Mouse (Mus musculus) forebrain, embryonic 12.5 days (tissue): Measurements from ENCODE around the gene Fgfr2. TPM values are rescaled to one million over a fixed set of nuclear protein-coding genes. Genes with fewer than 3 reads are reported as not detected.

Experiments used
- ATAC-seq: fragments of 200-750 bp; cut with Nextera tagmentation; 2 replicates; pipeline ENCODE4 v1.8.0; 2017; ENCODE audit warnings: moderate TSS enrichment; ENCODE audit not compliant: low FRiP score
- H3K27ac ChIP-seq: fragments of 300-500 bp; sonication (generic); 2 replicates; pipeline ENCODE4 v1.5.1; 2016; ENCODE audit warnings: mild to moderate bottlenecking
- H3K27me3 ChIP-seq: fragments of 300-500 bp; sonication (generic); 2 replicates; pipeline ENCODE4 v1.6.1; 2016; ENCODE audit warnings: mild to moderate bottlenecking
- H3K36me3 ChIP-seq: fragments of 300-500 bp; sonication (generic); replicated peaks from 2 replicates; pipeline ENCODE4 v1.6.1; 2016; ENCODE audit warnings: mild to moderate bottlenecking
- H3K4me1 ChIP-seq: fragments of 300-500 bp; sonication (generic); 2 replicates; pipeline ENCODE4 v1.6.1; 2016
- H3K4me2 ChIP-seq: fragments of 300-500 bp; sonication (generic); 2 replicates; pipeline ENCODE4 v1.6.1; 2016; ENCODE audit warnings: mild to moderate bottlenecking, moderate library complexity
- H3K4me3 ChIP-seq: fragments of 300-500 bp; sonication (generic); replicated peaks from 2 replicates; pipeline ENCODE4 v1.5.1; 2016; ENCODE audit warnings: mild to moderate bottlenecking
- H3K9ac ChIP-seq: fragments of 300-500 bp; sonication (generic); 2 replicates; pipeline ENCODE4 v1.6.1; 2016; ENCODE audit warnings: mild to moderate bottlenecking
- H3K9me3 ChIP-seq: fragments of 300-500 bp; sonication (generic); 2 replicates; pipeline ENCODE4 v1.6.1; 2016
- WGBS: fragments of 180-500 bp; shearing (Covaris S2); methylation state at CpG from one replicate; pipeline ENCODE4 v1.1.7; 2016; 5-methylcytosine and 5-hydroxymethylcytosine counted together
- polyA plus RNA-seq: library from polyadenylated mRNA; unstranded; fragments of >200 nt; fragmentation: Nextera tagmentation; extraction: Ambion mirVana; gene quantifications from 2 replicates; pipeline ENCODE4 v1.2.1, GENCODE M21; 2016

Gene Fgfr2
- polyA plus RNA-seq, 1 experiment from 2014 or later = 89.6 TPM

DNA sequence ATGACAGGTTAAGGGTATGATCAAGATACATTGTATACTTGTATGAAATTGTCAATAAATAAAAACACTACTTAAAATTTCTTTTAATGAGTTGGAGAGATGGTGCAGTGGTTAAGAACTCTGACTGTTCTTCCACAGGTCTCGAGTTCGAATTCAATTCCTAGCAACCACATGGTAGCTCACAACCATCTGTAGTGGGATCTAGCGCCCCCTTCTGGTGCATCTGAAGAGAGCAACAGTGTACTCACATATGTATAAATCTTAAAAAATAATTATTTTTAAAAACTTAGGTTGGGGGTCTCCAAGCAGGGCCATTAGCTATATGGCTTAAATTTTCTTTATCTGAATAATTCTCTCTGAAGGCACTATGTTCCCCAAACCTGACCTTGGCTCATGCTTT, 2192.7 kb downstream of the Fgfr2 start:
- Histone ChIP-seq H3K9me3 (no peaks in the 10 kb centered on the region), H3K36me3 (no peaks in the 10 kb centered on the region), H3K4me1 (peaks cover 1% of the 10 kb centered on the region; the same call in 1 of the 2 replicates), H3K27me3 (peaks cover 40% of the 10 kb centered on the region), H3K27ac (no peak overlapping the region), H3K4me2 (no peak overlapping the region), H3K9ac (no peak overlapping the region), H3K4me3 (no peak overlapping the region)
- no peak for ATAC-seq
- 74% methylated on average over 3 of the region's 3 CpGs for WGBS

DNA sequence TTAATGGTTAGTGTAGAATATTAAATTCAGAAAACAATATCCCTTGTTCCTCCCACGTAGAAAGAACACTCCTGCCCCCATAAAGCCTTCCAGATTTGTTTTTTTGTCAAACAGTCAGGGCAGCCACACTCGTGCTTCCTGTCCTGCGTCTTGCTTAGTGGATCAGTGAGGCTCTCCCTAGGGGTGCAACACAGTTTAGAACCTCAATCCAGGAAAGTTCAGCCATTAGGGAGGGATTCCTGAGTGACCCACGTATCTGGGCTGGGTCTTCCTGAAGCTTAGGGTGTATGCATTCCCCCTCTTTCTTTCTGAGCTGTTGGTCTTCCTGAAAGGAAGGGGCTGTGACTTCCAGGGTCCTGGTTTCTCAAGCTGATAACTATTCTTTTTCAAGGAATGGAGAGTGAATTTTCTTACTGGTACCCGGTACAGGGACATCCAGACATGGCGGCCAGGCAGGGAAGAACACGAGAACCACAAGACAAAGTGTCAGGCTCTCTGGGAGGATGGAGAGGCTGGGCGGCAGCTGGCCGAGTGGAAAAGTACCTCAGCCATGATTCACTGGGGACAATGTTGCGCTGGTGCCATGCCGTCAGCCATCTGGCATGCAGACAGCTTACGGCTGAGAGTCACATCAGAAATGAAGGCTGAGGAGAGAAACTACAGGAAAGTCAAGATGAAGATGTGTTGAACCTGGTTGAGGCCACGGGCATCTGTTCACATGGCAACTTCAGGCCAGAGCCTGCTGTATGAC, 2200.0 kb downstream of the Fgfr2 start:
- Histone ChIP-seq H3K4me1 (no peaks in the 10 kb centered on the region), H3K9ac (no peak overlapping the region), H3K4me2 (no peak overlapping the region), H3K4me3 (no peak overlapping the region), H3K9me3 (no peaks in the 10 kb centered on the region), H3K27me3 (no peaks in the 10 kb centered on the region), H3K36me3 (no peaks in the 10 kb centered on the region), H3K27ac (no peak overlapping the region)
- no peak for ATAC-seq
- 75% methylated on average over 13 of the region's 13 CpGs for WGBS

DNA sequence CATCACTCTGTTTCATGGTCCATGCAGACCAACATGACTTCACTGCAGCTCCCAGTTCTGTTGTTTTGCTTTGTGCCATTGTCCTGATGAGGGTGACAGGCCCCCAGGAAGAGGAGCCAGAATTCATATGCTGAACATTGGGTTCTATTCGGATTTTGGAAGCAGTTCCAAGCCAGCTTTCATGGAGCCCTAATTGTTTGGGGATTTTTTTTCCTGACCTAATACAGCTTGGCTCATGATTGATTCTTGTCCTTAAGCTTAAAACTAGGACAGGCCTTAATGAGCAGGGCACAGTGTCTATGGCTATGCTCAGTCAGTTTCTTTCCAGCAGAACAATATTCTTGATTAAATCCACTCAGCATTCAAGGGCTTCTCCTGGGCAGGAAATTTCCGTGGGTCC, 2204.9 kb downstream of the Fgfr2 start:
- Histone ChIP-seq H3K4me3 (no peak overlapping the region), H3K36me3 (no peaks in the 10 kb centered on the region), H3K27me3 (no peaks in the 10 kb centered on the region), H3K9me3 (no peaks in the 10 kb centered on the region), H3K9ac (no peak overlapping the region), H3K4me2 (no peak overlapping the region), H3K4me1 (no peaks in the 10 kb centered on the region), H3K27ac (no peak overlapping the region)
- ATAC-seq = no peak
- 63% methylated on average over 2 of the region's 2 CpGs for WGBS

DNA sequence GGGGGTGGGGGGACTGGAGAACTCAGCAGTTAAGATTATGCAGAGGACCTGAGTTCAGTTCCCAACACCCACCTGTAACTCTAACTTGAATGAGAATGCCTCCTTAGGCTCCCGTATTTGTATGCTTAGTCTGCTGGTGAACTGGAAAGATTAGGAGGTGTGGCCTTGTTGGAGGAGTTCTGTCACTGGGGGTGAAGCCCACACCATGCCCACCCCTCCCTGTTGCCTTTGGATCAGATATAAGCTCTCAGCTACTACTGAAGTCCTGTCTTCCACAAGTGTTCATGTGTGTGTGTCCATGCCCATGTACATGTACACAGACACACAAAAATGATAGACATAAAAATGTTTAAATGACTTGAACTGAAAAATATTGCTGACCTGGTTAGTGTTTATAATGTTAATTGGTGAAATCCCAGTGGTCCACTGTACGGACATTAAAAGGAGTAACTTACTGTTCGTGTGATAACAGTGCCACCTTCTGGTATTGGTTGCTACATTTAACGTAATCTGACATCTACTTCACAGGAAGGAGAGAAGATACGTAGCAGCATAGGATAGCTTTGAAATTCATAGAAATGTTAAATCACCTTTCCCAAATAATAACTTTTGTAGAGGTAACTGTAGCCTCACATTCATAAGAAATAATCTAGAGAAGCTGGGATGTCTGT, 2208.3 kb downstream of the Fgfr2 start:
- Histone ChIP-seq H3K27ac (no peak overlapping the region), H3K36me3 (peaks cover 4% of the 10 kb centered on the region; the same call in 1 of the 2 replicates), H3K4me3 (no peak overlapping the region), H3K9me3 (no peaks in the 10 kb centered on the region), H3K27me3 (no peaks in the 10 kb centered on the region), H3K4me1 (no peaks in the 10 kb centered on the region), H3K9ac (no peak overlapping the region), H3K4me2 (no peak overlapping the region)
- no peak for ATAC-seq
- WGBS = 54% methylated on average over 5 of the region's 5 CpGs

DNA sequence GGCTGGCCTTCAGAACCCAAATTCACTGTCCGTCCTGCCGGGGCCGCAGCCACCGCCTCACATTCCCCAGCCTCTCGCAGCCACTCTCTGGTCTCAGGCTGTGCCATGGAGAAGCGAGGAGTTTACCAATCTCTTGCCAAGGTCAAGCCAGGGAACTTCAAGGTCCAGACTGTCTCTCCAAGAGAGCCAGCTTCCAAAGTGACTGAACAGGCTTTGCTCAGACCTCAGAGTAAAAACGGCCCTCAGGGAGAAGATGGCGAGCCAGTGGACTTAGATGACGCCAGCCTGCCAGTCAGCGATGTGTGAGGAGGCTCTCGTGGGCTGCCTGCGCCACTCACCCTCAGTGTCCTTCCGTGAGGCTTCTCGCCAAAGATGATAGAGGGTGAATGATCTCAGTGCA, 2212.3 kb downstream of the Fgfr2 start:
- Histone ChIP-seq H3K9ac (no peak overlapping the region), H3K36me3 (peaks cover 4% of the 10 kb centered on the region; the same call in 1 of the 2 replicates), H3K4me1 (no peaks in the 10 kb centered on the region), H3K4me3 (no peak overlapping the region), H3K9me3 (no peaks in the 10 kb centered on the region), H3K27me3 (no peaks in the 10 kb centered on the region), H3K4me2 (no peak overlapping the region), H3K27ac (no peak overlapping the region)
- 92% methylated on average over 14 of the region's 14 CpGs for WGBS
- ATAC-seq = no peak

DNA sequence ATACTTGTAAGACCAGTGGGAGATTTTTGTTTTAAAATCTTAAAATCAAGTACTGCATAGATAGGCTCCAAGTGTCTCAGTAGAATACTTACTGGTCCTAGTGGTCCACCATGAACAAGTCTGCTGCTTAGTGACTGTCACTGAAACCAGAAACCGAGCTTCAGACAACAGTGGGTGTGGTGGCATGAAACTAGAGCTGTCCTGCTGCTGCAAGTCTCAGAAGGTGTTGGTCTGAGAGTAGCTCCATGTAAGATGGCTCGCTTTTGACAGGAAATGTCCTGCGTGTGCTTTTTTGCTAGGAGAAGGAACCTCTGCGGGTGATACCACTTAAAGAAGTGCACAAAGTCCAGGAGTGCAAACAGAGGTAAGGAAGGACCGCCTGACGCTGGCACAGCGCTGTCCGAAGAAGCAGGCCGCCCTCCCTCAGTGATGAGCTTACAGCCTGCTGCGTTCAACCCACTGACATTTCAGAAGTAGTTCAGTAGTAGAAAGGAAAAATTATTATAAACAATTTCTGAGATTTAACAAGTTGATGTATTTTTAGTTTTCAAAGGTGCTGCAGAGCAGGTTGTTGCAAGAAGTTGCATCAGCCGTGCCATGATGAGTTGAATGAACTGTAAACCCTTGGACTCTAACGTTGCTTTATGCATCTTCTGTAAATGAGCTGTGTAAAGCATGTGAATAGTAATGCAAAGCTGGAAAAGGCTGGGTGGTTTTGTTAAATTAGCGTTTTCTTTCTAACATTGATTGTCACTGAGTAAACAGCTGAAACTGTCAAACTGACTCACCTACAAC, 2218.4 kb downstream of the Fgfr2 start:
- Histone ChIP-seq H3K4me1 (no peaks in the 10 kb centered on the region), H3K9me3 (no peaks in the 10 kb centered on the region), H3K27me3 (no peaks in the 10 kb centered on the region), H3K36me3 (peaks cover 13% of the 10 kb centered on the region), H3K4me2 (no peak overlapping the region), H3K27ac (no peak overlapping the region), H3K9ac (no peak overlapping the region), H3K4me3 (no peak overlapping the region)
- 94% methylated on average over 13 of the region's 13 CpGs for WGBS
- ATAC-seq = no peak

DNA sequence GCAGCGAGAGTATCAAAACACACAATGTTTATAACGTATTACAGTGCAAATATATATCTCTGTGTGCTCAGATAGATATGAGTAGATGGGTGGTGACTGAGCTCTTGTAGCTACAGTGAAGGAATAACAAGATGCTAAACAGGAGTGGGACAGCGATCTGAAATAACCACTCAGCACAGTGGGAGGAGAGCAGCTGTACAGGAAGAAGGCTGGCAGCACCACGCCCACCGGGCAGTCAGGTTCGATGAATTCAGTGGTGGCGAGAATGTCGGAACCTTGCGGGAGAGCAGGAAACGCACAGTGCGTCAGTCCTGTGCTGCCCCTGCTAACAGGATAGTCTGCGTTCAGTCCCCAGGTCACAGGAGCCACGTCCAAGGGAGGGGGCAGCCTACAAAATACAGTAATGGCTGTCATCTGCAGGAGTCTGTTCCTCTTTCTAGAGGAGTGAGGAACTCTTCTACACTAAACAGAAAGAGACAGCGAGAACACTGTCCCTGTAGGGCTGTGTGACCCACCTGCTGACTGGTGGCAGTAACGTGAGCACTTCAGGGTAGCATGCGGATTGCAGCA, 2219.6 kb downstream of the Fgfr2 start:
- no peak overlapping the region for H3K9ac ChIP-seq
- WGBS = 87% methylated on average over 16 of the region's 16 CpGs

DNA sequence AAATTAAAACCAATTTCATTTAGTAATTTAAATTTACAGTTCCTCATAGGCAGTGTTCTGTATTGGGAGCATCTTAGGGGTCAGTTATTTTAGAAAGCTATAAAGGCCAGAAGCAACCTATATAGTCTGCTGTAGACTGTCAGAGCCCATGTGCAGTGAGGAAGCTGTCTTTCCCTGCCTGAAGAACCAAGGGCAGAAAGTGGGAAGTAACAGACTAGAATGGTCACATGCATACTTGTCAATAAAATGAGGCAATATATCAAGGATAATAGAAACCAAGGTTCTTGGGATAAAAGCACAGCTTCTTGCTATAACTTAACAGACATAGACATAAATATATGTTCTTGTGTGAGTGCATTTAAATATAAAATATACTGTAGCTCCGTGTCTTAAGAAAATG, 2220.2 kb downstream of the Fgfr2 start:
- H3K9me3 ChIP-seq = no peaks in the 10 kb centered on the region
- ATAC-seq = no peak
- 95% methylated on average over 1 of the region's 1 CpGs for WGBS

More for the DNA sequence above, 2219.6 kb downstream of the Fgfr2 start:
- Histone ChIP-seq H3K36me3 (peaks cover 13% of the 10 kb centered on the region; the same call in 1 of the 2 replicates), H3K27ac (no peak overlapping the region), H3K4me1 (no peaks in the 10 kb centered on the region), H3K9me3 (no peaks in the 10 kb centered on the region), H3K4me3 (no peak overlapping the region), H3K27me3 (no peaks in the 10 kb centered on the region), H3K4me2 (no peak overlapping the region)
- ATAC-seq = no peak

DNA sequence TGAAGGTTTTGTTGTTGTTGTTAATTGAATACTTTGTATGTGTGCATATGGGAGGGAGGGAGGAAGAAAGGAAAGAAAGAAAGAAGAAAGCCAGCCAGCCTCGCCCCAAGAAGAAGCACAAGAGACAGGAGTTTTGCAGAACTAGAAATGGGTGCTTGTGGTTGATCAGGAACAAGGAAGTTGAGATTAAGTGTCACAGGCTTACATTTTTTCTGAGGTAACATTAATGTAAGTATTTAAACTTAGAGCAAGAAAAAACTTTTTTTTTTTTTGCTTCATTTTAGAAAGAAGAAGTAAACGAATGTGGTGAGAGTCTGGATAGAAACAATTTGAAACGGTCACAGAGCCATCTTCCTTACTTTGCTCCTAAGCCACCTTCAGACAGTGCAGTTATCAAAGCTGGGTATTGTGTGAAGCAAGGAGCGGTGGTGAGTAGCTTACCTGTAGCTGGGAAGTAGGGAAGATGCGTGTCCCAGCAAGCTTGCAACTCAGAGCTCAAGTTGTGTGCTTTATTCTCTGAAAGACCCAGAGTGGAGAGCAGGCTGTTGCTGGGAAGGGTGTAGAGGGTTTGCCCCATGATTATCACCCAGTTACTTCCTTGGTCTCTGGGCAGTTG, 2222.8 kb downstream of the Fgfr2 start:
- Histone ChIP-seq H3K36me3 (peaks cover 13% of the 10 kb centered on the region; the same call in 1 of the 2 replicates), H3K27ac (no peak overlapping the region), H3K4me1 (no peaks in the 10 kb centered on the region), H3K4me2 (no peak overlapping the region), H3K9me3 (no peaks in the 10 kb centered on the region), H3K4me3 (no peak overlapping the region), H3K9ac (no peak overlapping the region), H3K27me3 (no peaks in the 10 kb centered on the region)
- 88% methylated on average over 5 of the region's 5 CpGs for WGBS
- no peak for ATAC-seq

More for the DNA sequence above, 2220.2 kb downstream of the Fgfr2 start:
- Histone ChIP-seq H3K27me3 (no peaks in the 10 kb centered on the region), H3K4me2 (no peak overlapping the region), H3K36me3 (peaks cover 13% of the 10 kb centered on the region; the same call in 1 of the 2 replicates), H3K9ac (no peak overlapping the region), H3K27ac (no peak overlapping the region), H3K4me3 (no peak overlapping the region), H3K4me1 (no peaks in the 10 kb centered on the region)

DNA sequence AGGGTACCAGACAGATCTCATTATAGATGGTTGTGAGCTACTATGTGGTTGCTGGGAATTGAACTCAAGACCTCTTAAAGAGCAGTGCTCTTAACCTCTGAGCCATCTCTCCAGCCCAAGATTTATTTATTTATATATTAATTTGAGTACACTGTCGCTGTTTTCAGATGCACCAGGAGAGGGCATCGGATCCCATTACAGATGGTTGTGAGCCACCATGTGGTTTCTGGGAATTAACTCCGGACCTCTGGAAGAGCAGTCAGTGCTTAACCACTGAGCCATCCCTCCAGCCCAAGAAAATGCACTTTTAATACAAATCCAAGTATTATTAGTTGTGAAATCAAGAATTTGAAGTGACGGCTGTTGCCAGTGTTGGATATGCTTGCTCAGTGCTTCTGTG, 2224.8 kb downstream of the Fgfr2 start:
- 81% methylated on average over 4 of the region's 4 CpGs for WGBS
- ATAC-seq = no peak
- no peak overlapping the region for H3K4me2 ChIP-seq
- no peaks in the 10 kb centered on the region for H3K27me3 ChIP-seq
- peaks cover 7% of the 10 kb centered on the region; the same call in 1 of the 2 replicates for H3K36me3 ChIP-seq
- no peak overlapping the region for H3K9ac ChIP-seq
- H3K4me1 ChIP-seq = no peaks in the 10 kb centered on the region
- H3K4me3 ChIP-seq = no peak overlapping the region
- no peaks in the 10 kb centered on the region for H3K9me3 ChIP-seq
- no peak overlapping the region for H3K27ac ChIP-seq

DNA sequence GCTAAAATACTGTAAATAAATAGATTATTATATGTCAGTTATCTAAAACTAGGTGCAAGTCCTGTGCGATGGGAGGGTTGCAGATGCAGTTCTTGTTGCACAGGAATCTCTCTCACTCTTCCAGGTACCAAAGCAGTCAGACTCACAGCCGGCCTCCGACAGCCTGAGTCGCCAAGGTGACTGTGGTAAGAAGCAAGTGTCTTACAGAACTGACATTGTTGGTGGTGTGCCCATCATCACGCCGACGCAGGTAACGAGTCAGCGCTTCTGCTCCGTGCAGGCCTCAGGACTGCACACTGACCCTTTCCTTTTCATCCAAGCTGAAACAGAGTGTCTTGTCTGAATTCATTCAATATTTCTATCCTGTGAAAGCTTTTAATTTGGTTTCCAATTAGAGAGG, 2225.9 kb downstream of the Fgfr2 start:
- Histone ChIP-seq H3K36me3 (peaks cover 5% of the 10 kb centered on the region; the same call in 1 of the 2 replicates), H3K27ac (no peak overlapping the region), H3K4me3 (no peak overlapping the region), H3K4me1 (no peaks in the 10 kb centered on the region), H3K27me3 (peaks cover 3% of the 10 kb centered on the region; the same call in 1 of the 2 replicates), H3K4me2 (no peak overlapping the region), H3K9ac (no peak overlapping the region), H3K9me3 (no peaks in the 10 kb centered on the region)
- no peak for ATAC-seq
- 89% methylated on average over 10 of the region's 10 CpGs for WGBS
